9 mouse cellular contexts compared by ENCODE assay signal in genomic region chr11:72266960-72267560, GRCm38 (mm10). TPM values are rescaled to one million over a fixed set of nuclear protein-coding genes. Genes with fewer than 3 reads are reported as not detected.
DNase-seq lines count a peak whose midpoint lies in the region; ATAC-seq lines count a peak whose summit lies in the region.
"Had no signal": no experiment of that assay in that cellular context is flagged by ENCODE, and none has a peak within 500 bp of the region (broad histone marks: within the 10 kb centered on the region; RNA-seq: fewer than 3 reads in every experiment).

Gene Slc13a5, minus strand, starts transcription at chr11:72267222.

- H3K9me3 ChIP-seq in heart, embryonic 10.5 days = no peaks in the 10 kb centered on the region
- no peaks in the 10 kb centered on the region for H3K9me3 ChIP-seq in forebrain, embryonic 14.5 days (replicated peaks; ENCODE audit: control insufficient read depth, low read length)
- H3K9me3 ChIP-seq in kidney, embryonic 14.5 days (ENCODE audit: control insufficient read depth, low read length) = no peaks in the 10 kb centered on the region
- H3K9me3 ChIP-seq in midbrain, embryonic 10.5 days (replicated peaks) = no peaks in the 10 kb centered on the region

- peaks cover 31% of the 10 kb centered on the region for H3K4me1 ChIP-seq in heart, embryonic 10.5 days
- peaks cover 6% of the 10 kb centered on the region; the same call in 1 of the 2 replicates for H3K4me1 ChIP-seq in forebrain, embryonic 14.5 days (ENCODE audit: control insufficient read depth, insufficient read depth, low read length)
- H3K4me1 ChIP-seq in kidney, embryonic 14.5 days (ENCODE audit: control insufficient read depth, insufficient read depth, low read length) = peaks cover 6% of the 10 kb centered on the region; the same call in 1 of the 2 replicates
- H3K4me1 ChIP-seq in midbrain, embryonic 10.5 days = peaks cover 25% of the 10 kb centered on the region

- H3K9ac ChIP-seq in forebrain, embryonic 14.5 days (ENCODE audit: low read length) = peak within 1 kb of the TSS; percentile 56
- H3K9ac ChIP-seq in kidney, embryonic 14.5 days (ENCODE audit: low read depth, low read length) = peak within 1 kb of the TSS; percentile 35; the same call in 1 of the 2 replicates

- H3K27ac ChIP-seq in heart, embryonic 10.5 days = peak within 1 kb of the TSS; percentile 32
- no peak within 1 kb of the TSS for H3K27ac ChIP-seq in forebrain, embryonic 14.5 days (ENCODE audit: low read depth, low read length)
- no peak within 1 kb of the TSS for H3K27ac ChIP-seq in kidney, embryonic 14.5 days (ENCODE audit: low read depth, low read length)
- H3K27ac ChIP-seq in midbrain, embryonic 10.5 days (replicated peaks) = peak within 1 kb of the TSS; percentile 24
- H3K27ac ChIP-seq: macrophage had no signal

- no peak; the same call in 1 of the 2 replicates for ATAC-seq in forebrain, embryonic 14.5 days
- peak; percentile 52 for ATAC-seq in kidney, embryonic 14.5 days (ENCODE audit: low FRiP score, low TSS enrichment)

- H3K27me3 ChIP-seq in heart, embryonic 10.5 days (ENCODE audit: insufficient read depth, poor library complexity, severe bottlenecking) = peaks cover 62% of the 10 kb centered on the region
- H3K27me3 ChIP-seq in forebrain, embryonic 14.5 days (replicated peaks; ENCODE audit: control insufficient read depth, insufficient read depth, low read length) = peaks cover 18% of the 10 kb centered on the region
- H3K27me3 ChIP-seq in kidney, embryonic 14.5 days (ENCODE audit: control insufficient read depth, insufficient read depth, low read length) = peaks cover 35% of the 10 kb centered on the region
- peaks cover 61% of the 10 kb centered on the region for H3K27me3 ChIP-seq in midbrain, embryonic 10.5 days (ENCODE audit: low read depth, poor library complexity, severe bottlenecking)

- H3K36me3 ChIP-seq in heart, embryonic 10.5 days = no peaks in the 10 kb centered on the region
- H3K36me3 ChIP-seq in forebrain, embryonic 14.5 days (ENCODE audit: control insufficient read depth, insufficient read depth, low read length) = no peaks in the 10 kb centered on the region
- H3K36me3 ChIP-seq in kidney, embryonic 14.5 days (ENCODE audit: control insufficient read depth, insufficient read depth, low read length) = no peaks in the 10 kb centered on the region
- no peaks in the 10 kb centered on the region for H3K36me3 ChIP-seq in midbrain, embryonic 10.5 days

- no peak for DNase-seq in heart, embryonic 10.5 days (ENCODE audit: low spot score)
- DNase-seq in heart, postnatal 25 days (ENCODE audit: low spot score) = no peak
- peak; percentile 21 for DNase-seq in adrenal gland, postnatal 14 days
- no peak for DNase-seq in forebrain, embryonic 14.5 days (ENCODE audit: low spot score)
- no peak for DNase-seq in midbrain, embryonic 10.5 days (ENCODE audit: low spot score)
- no peak for DNase-seq in spleen, postnatal 14 days (ENCODE audit: low spot score in 2 of 2)
- no peak for DNase-seq in right cerebral cortex, postnatal 36 days (ENCODE audit: low spot score in 2 of 2)

- intact Hi-C loops in heart, postnatal 25 days (cut with DNase I) = no loop called here

- H3K4me3 ChIP-seq in heart, embryonic 10.5 days = peak within 1 kb of the TSS; percentile 64
- peak within 1 kb of the TSS; percentile 37 for H3K4me3 ChIP-seq in forebrain, embryonic 14.5 days (ENCODE audit: low read depth, low read length)
- H3K4me3 ChIP-seq in kidney, embryonic 14.5 days (ENCODE audit: low read length) = peak within 1 kb of the TSS; percentile 43
- H3K4me3 ChIP-seq in midbrain, embryonic 10.5 days = peak within 1 kb of the TSS; percentile 60

- peak within 1 kb of the TSS; percentile 77 for H3K4me2 ChIP-seq in forebrain, embryonic 14.5 days (ENCODE audit: low read length)
- H3K4me2 ChIP-seq in kidney, embryonic 14.5 days (replicated peaks; ENCODE audit: low read depth, low read length) = peak within 1 kb of the TSS; percentile 73

- 3% methylated on average over 36 of the region's 36 CpGs for WGBS in heart, embryonic 10.5 days
- 1% methylated on average over 36 of the region's 36 CpGs for WGBS in forebrain, embryonic 14.5 days
- WGBS in kidney, embryonic 14.5 days = 2% methylated on average over 36 of the region's 36 CpGs
- 2% methylated on average over 36 of the region's 36 CpGs for WGBS in midbrain, embryonic 10.5 days

RNA-seq across cellular contexts. Expression of gene Slc13a5, which starts in this region (rescaled TPM):
- 0.18 and 0.26 TPM in 2 replicates for polyA plus RNA-seq in heart, embryonic 10.5 days (2016; fragmentation: Nextera tagmentation; extraction: Ambion mirVana)
- not detected for total RNA-seq in heart, postnatal 25 days (2021)
- total RNA-seq in adrenal gland, postnatal 14 days (2021) = 0.11 and 0.15 TPM in 2 replicates
- polyA plus RNA-seq in forebrain, embryonic 14.5 days (2014; fragmentation: Nextera tagmentation; extraction: Ambion mirVana) = 0.24 and 0.51 TPM in 2 replicates
- polyA plus RNA-seq in kidney, embryonic 14.5 days (2014; fragmentation: Nextera tagmentation; extraction: Ambion mirVana) = 0.15 and 0.26 TPM in 2 replicates
- polyA plus RNA-seq in midbrain, embryonic 10.5 days (2016; fragmentation: Nextera tagmentation; extraction: Ambion mirVana) = 0.26 and 0.82 TPM in 2 replicates
- polyA plus RNA-seq: macrophage had no signal

Comparison
In these comparisons a context has a peak if more than half of its experiments do, and no peak if none do; other contexts are left out.
1. Peak in DNase-seq in adrenal gland, postnatal 14 days; RNA of the gene not detected or under 1 TPM.
2. Peak in ATAC-seq, H3K4me3 ChIP-seq, H3K9ac ChIP-seq and H3K4me2 ChIP-seq in kidney, embryonic 14.5 days; RNA of the gene not detected or under 1 TPM.
3. H3K27ac ChIP-seq: peak in heart, embryonic 10.5 days (single experiment) and midbrain, embryonic 10.5 days (single experiment); none in forebrain, embryonic 14.5 days (single experiment) and kidney, embryonic 14.5 days (single experiment).
4. Peak in every context shown above with its lines, with median percentiles within 50 percentile points of each other: H3K4me3 ChIP-seq.